Mouse (Mus musculus) liver, embryonic 11.5 days (tissue): Measurements from ENCODE around the gene Zfp335. TPM values are rescaled to one million over a fixed set of nuclear protein-coding genes. Genes with fewer than 3 reads are reported as not detected.

Experiments
- ATAC-seq: fragments of 200-750 bp; cut with Nextera tagmentation; replicated peaks from 2 replicates; pipeline ENCODE4 v1.8.0; 2017; ENCODE audit warnings: moderate number of reproducible peaks, mild to moderate bottlenecking, moderate TSS enrichment, moderate library complexity; ENCODE audit not compliant: low FRiP score
- DNase-seq: peaks from one replicate; pipeline ENCODE4 v3.0.0-alpha.2; 2017; ENCODE audit warnings: low spot score
- H3K27ac ChIP-seq: fragments of 300-500 bp; sonication (generic); 2 replicates; pipeline ENCODE4 v1.5.1; 2014; ENCODE audit warnings: mild to moderate bottlenecking, low read depth, low read length, control low read depth
- H3K27me3 ChIP-seq: fragments of 300-500 bp; sonication (generic); replicated peaks from 2 replicates; pipeline ENCODE4 v1.6.1; 2014; ENCODE audit warnings: low read length, mixed read lengths; ENCODE audit not compliant: control insufficient read depth, insufficient read depth
- H3K36me3 ChIP-seq: fragments of 300-500 bp; sonication (generic); 2 replicates; pipeline ENCODE4 v1.6.1; 2014; ENCODE audit warnings: mild to moderate bottlenecking, low read length, moderate library complexity, mixed read lengths; ENCODE audit not compliant: control insufficient read depth, insufficient read depth
- H3K4me1 ChIP-seq: fragments of 300-500 bp; sonication (generic); replicated peaks from 2 replicates; pipeline ENCODE4 v1.6.1; 2014; ENCODE audit warnings: low read length, mixed read lengths; ENCODE audit not compliant: control insufficient read depth, insufficient read depth
- H3K4me2 ChIP-seq: fragments of 300-500 bp; sonication (generic); 2 replicates; pipeline ENCODE4 v1.6.1; 2014; ENCODE audit warnings: mild to moderate bottlenecking, control low read depth, moderate library complexity
- H3K4me3 ChIP-seq: fragments of 300-500 bp; sonication (generic); 2 replicates; pipeline ENCODE4 v1.5.1; 2014; ENCODE audit warnings: low read depth, low read length, control low read depth
- H3K9ac ChIP-seq: fragments of 300-500 bp; sonication (generic); 2 replicates; pipeline ENCODE4 v1.6.1; 2014; ENCODE audit warnings: low read depth, low read length, control low read depth
- H3K9me3 ChIP-seq: fragments of 300-500 bp; sonication (generic); 2 replicates; pipeline ENCODE4 v1.6.1; 2016; ENCODE audit warnings: low read length, inconsistent platforms, mixed read lengths; ENCODE audit not compliant: control insufficient read depth
- WGBS: fragments of 180-500 bp; shearing (Covaris S2); extraction: QIAGEN DNeasy Blood & Tissue Kit; methylation state at CpG from one replicate; pipeline ENCODE4 v1.1.7; 2014; 5-methylcytosine and 5-hydroxymethylcytosine counted together
- polyA plus RNA-seq: library from polyadenylated mRNA; unstranded; fragments of >200 nt; fragmentation: Nextera tagmentation; extraction: Ambion mirVana; gene quantifications from 2 replicates; pipeline ENCODE4 v1.2.1, GENCODE M21; 2014

Zfp335 gene
- polyA plus RNA-seq, result 15.0 TPM in 2 replicates

DNA sequence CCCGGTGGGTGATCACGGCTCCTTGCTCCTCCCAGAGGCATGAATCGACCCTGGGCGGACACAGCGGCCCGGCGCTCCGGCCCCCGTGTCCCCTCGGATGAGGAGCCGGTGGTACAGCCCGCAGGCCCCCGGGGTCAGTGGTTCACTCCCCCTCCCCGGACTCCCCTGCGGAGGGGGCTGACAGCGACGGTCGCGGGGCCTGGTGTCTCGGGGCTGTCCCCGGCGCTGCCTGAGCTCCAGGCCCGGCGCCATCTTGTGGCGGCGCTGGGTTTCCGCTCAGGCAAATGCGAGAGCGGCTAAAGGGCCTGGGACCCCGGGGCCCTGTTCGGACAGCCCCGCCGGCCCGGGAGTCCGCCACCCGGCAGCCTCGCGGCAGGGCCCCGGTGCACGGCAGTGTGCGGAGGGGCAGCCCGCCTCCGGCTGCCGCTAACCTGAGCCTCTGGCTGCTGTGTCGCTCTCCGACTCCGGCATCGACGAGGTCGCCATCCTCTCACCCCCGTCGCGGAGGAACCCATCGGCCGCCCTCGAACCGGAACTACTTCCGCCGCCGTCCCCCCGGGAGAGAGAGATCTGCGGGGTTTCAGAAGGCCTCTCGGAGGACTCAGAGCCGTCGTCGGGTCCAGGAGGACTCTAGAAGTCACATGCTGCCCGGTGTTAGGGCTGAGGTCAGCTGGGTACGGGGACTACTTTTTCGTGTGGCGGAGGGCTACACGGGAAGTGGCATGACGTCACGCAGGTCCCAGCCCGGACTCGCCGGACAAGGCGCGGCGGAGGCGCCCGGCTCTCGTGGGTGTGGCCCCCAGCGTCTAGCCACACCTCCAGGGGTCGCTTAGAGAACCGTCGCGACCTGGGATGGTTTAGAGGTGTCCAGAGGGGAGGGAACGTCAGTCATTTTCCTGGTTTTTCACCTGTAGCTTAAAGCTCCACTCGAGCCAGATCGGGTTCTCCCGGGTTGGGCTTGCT lies at the start of gene Zfp335:
Gene Zfp335, minus strand, starts transcription at position 672 of the 963 bp plus-strand sequence.
- peak within 1 kb of the TSS; percentile 96 for H3K27ac ChIP-seq
- under 1% methylated on average over 91 of the region's 91 CpGs for whole genome bisulfite sequencing
- H3K9ac ChIP-seq, result peak within 1 kb of the TSS; percentile 89
- peak; percentile 83 for ATAC-seq
- peaks cover 28% of the 10 kb centered on the region for H3K4me1 ChIP-seq
- peak within 1 kb of the TSS; percentile 80 for H3K4me3 ChIP-seq
- H3K9me3 ChIP-seq, result peaks cover under 1% of the 10 kb centered on the region
- H3K27me3 ChIP-seq, result no peaks in the 10 kb centered on the region
- peak within 1 kb of the TSS; percentile 90 for H3K4me2 ChIP-seq
- H3K36me3 ChIP-seq, result peaks cover 28% of the 10 kb centered on the region
- DNase-seq, result peak; percentile 97

DNA sequence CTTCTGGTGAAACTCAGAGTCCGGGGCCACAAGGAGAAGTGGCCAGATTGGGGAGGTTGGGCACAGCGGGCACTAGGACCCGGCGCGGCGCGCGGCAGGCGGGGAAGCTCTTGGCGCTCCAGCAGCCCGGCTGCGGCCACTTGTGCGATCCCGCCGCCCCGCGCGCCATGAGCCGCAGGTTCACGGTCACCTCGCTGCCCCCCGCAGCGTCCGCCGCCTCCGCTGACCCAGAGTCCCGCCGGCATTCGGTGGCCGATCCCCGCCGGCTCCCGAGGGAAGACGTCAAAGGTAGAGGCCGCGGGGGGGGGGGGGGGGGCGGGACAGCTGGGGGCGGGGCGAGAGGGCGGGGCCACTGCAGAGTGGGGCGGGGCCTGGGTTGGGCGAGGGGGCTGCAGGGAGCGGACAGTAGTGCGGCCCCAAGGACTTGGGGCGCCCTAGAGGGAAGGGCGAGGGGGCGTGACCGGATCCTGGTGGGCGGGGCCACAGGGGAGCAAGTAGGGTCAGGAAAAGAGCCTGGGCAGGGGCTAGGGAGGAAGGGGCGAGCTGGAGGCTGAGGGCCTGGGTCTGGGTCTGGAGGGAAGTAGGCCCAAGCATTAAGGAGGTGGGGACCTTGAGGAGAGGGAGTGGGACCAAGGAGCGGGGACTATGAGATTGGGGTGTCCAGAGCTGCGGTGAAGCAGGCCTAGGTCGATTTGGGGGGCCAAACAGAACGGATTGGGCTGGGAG lies 49.3 kb upstream of the Zfp335 start, which contains the start of gene Slc12a5:
Gene Slc12a5, plus strand, starts transcription at position 87 of the 726 bp plus-strand sequence.
- Histone ChIP-seq H3K4me1 (peaks cover 4% of the 10 kb centered on the region; the same call in 1 of the 2 replicates), H3K36me3 (no peaks in the 10 kb centered on the region), H3K27me3 (peaks cover 11% of the 10 kb centered on the region), H3K27ac (no peak within 1 kb of the TSS), H3K9me3 (no peaks in the 10 kb centered on the region), H3K4me3 (peak within 1 kb of the TSS; percentile 71), H3K9ac (peak within 1 kb of the TSS; percentile 52; the same call in 1 of the 2 replicates), H3K4me2 (peak within 1 kb of the TSS; percentile 76)
- ATAC-seq (peak; percentile 76), DNase-seq (peak; percentile 75)
- WGBS, result 2% methylated on average over 44 of the region's 54 CpGs

DNA sequence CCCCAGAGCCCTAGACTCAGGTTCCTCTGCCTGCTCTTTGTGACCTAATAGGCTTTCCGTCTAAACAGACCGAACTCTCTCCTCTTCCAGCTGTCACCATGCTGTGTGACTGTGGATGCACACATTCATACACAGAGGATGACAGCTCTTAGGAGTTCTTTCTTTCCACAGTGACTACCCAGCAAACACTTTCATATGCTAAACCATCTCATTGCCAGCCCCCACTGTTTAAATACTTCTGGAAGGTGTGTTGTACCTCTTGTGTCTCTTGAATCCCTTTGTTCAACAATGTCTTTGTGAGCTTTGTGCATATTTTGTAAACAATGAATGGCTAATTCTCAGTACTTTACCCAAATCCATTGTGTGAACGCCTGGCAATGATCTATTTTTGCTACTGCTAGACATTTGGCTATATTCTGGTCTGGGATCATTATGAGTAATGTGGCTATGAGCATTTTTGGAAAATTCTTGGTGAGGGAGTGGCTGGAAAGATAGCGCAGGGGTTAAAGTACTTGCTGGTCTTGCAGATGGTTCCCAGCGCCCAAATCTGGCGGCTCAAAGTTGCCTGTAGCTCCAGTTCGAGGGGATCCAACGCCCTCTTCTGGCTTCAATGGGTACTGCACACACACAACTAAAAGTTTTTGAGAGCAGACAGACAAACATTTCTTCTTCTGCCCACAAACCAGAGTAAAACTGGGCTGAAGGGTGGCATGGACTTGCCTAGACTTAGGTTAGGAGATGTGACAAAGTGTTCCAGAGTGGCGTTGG lies 46.2 kb upstream of the Zfp335 start:
- no peak for DNase-seq
- WGBS, result 65% methylated on average over 9 of the region's 9 CpGs
- peaks cover 22% of the 10 kb centered on the region for H3K27me3 ChIP-seq

DNA sequence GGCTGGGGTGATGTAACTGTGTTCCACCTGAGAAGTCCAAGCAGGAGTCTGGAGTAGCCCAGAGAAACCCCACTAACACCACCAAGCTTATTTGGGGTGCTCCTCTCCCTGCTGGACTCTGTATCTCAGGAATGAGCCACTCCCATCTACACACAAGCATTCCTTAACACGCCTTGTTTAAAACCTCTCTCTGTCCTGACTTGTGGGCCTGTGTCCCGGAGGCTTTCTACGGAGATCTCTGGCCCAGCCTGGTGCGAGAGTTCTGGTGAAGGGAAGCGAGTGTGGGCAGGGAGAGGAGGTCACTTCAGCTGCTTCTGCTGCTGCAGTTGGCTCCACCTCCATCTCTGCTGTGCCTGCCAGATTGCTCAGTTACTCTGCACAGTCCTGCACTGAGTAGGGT lies 44.6 kb upstream of the Zfp335 start:
- ATAC-seq, result no peak

More for the DNA sequence above, 46.2 kb upstream of the Zfp335 start:
- Histone ChIP-seq H3K9ac (no peak overlapping the region), H3K27ac (no peak overlapping the region), H3K4me1 (peaks cover 6% of the 10 kb centered on the region; the same call in 1 of the 2 replicates), H3K4me2 (no peak overlapping the region), H3K36me3 (no peaks in the 10 kb centered on the region), H3K4me3 (no peak overlapping the region), H3K9me3 (no peaks in the 10 kb centered on the region)
- ATAC-seq, result no peak

DNA sequence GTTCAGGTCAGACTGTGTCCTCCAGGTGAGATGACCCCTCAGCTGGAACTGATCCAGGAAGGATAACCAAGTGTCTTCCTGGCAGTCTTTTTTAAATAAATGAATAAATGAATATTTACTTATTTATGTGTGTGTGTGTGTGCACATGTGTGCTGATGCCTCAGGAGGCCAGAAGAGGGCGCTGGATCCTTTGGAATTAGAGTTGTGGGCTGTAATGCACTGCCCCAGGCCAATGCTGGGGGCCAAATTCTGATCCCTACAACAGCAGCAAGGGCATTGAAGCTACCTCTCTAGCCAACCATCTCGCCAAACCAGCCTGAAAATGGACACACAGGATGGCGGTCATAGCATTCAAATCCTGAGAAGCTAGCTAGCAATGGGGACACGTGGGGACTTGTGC lies 44.2 kb upstream of the Zfp335 start:
- Histone ChIP-seq H3K4me3 (no peak overlapping the region), H3K9ac (no peak overlapping the region), H3K4me2 (no peak overlapping the region), H3K27ac (no peak overlapping the region), H3K9me3 (no peaks in the 10 kb centered on the region), H3K27me3 (peaks cover 42% of the 10 kb centered on the region), H3K36me3 (no peaks in the 10 kb centered on the region), H3K4me1 (peaks cover 6% of the 10 kb centered on the region; the same call in 1 of the 2 replicates)
- ATAC-seq (no peak), DNase-seq (no peak)
- 68% methylated on average over 4 of the region's 4 CpGs for WGBS

More for the DNA sequence above, 44.6 kb upstream of the Zfp335 start:
- Histone ChIP-seq H3K36me3 (no peaks in the 10 kb centered on the region), H3K4me2 (no peak overlapping the region), H3K9me3 (no peaks in the 10 kb centered on the region), H3K27me3 (peaks cover 38% of the 10 kb centered on the region), H3K9ac (no peak overlapping the region), H3K27ac (no peak overlapping the region), H3K4me3 (no peak overlapping the region), H3K4me1 (peaks cover 6% of the 10 kb centered on the region; the same call in 1 of the 2 replicates)
- DNase-seq, result no peak
- 57% methylated on average over 5 of the region's 5 CpGs for WGBS

DNA sequence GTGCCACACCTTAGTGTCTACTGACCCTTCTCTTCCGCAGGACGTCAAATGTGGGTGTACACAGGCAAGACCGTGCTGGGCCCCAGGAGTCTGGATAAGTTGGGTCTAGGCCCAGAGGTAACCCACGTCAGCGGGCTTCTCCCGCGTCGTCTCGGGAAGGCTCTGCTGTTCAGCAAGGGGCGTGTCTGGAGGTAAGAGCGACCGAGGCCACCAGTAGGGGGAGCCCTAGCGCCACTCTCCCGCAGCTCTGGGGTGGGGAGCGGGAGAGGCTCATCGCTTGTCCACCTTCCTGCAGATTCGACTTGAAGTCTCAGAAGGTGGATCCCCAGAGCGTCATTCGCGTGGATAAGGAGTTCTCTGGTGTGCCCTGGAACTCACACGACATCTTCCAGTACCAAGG lies 41.7 kb upstream of the Zfp335 start:
- peak; percentile 80 for DNase-seq
- Histone ChIP-seq H3K9me3 (no peaks in the 10 kb centered on the region), H3K27me3 (peaks cover 67% of the 10 kb centered on the region), H3K4me2 (peak overlapping the region; percentile 28; the same call in 1 of the 2 replicates), H3K27ac (no peak overlapping the region), H3K36me3 (no peaks in the 10 kb centered on the region), H3K4me1 (0 out of 2 replicates have a peak, but pooled peaks cover 2% of the 10 kb centered on the region), H3K4me3 (no peak overlapping the region), H3K9ac (no peak overlapping the region)
- 2% methylated on average over 21 of the region's 21 CpGs for WGBS
- peak; percentile 60; the same call in 1 of the 2 replicates for ATAC-seq

DNA sequence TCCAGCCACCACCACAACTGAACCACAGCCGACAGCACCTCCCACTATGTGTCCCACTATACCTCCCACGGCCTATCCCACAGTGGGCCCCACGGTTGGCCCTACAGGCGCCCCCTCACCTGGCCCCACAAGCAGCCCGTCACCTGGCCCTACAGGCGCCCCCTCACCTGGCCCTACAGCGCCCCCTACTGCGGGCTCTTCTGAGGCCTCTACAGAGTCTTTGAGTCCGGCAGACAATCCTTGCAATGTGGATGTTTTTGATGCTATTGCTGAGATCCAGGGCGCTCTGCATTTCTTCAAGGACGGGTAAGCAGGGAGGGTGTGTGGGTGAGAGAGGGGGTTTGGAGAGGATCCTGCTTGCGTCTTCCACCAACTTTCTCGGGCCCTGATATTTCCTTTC lies 40.9 kb upstream of the Zfp335 start:
- Histone ChIP-seq H3K27me3 (peaks cover 74% of the 10 kb centered on the region), H3K27ac (no peak overlapping the region), H3K4me1 (0 out of 2 replicates have a peak, but pooled peaks cover 2% of the 10 kb centered on the region), H3K36me3 (no peaks in the 10 kb centered on the region), H3K9ac (no peak overlapping the region), H3K4me2 (no peak overlapping the region), H3K4me3 (no peak overlapping the region), H3K9me3 (no peaks in the 10 kb centered on the region)
- no peak for ATAC-seq
- 35% methylated on average over 13 of the region's 13 CpGs for WGBS
- DNase-seq, result no peak

DNA sequence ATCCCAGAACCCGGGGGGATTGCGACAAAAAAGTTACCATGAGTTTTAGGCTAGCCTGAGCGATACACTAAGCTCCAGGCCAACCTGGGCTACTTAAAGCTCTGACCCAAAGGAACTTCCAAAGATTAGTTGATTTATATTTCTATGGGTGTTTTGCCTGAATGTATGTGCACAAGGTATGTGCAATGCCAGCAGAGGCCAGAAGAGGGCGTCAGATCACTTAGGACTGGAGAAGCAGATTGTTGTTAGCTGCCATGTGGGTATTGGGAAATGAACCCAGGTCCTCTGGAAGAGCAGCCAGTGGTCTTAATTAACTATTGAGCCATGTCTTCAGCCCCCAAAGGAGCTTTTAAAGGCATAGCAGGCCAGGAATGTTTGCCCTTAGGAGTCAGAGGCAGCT lies 40.2 kb upstream of the Zfp335 start:
- Histone ChIP-seq H3K27ac (no peak overlapping the region), H3K9ac (no peak overlapping the region), H3K4me1 (0 out of 2 replicates have a peak, but pooled peaks cover 2% of the 10 kb centered on the region), H3K4me3 (no peak overlapping the region), H3K36me3 (no peaks in the 10 kb centered on the region), H3K27me3 (peaks cover 79% of the 10 kb centered on the region), H3K9me3 (no peaks in the 10 kb centered on the region), H3K4me2 (no peak overlapping the region)
- no peak for ATAC-seq
- DNase-seq, result no peak
- WGBS, result 77% methylated on average over 4 of the region's 4 CpGs
